Mouse (Mus musculus) midbrain, embryonic 14.5 days (tissue): ENCODE data around the gene Srsf1. TPM values are rescaled to one million over a fixed set of nuclear protein-coding genes. Genes with fewer than 3 reads are reported as not detected.

Source experiments
- ATAC-seq: fragments of 200-750 bp; cut with Nextera tagmentation; 2 replicates; pipeline ENCODE4 v1.8.0; 2017; ENCODE audit warnings: moderate number of reproducible peaks, moderate library complexity; ENCODE audit not compliant: low FRiP score, low TSS enrichment
- DNase-seq: peaks from one replicate; pipeline ENCODE4 v3.0.0-alpha.2; 2015
- H3K27ac ChIP-seq: fragments of 300-500 bp; sonication (generic); replicated peaks from 2 replicates; pipeline ENCODE4 v1.5.1; 2014; ENCODE audit warnings: mild to moderate bottlenecking, low read depth, low read length, moderate library complexity
- H3K27me3 ChIP-seq: fragments of 300-500 bp; sonication (generic); 2 replicates; pipeline ENCODE4 v1.6.1; 2014; ENCODE audit warnings: low read length, control low read depth, mixed read lengths; ENCODE audit not compliant: control insufficient read depth, insufficient read depth
- H3K36me3 ChIP-seq: fragments of 300-500 bp; sonication (generic); 2 replicates; pipeline ENCODE4 v1.6.1; 2014; ENCODE audit warnings: low read length, control low read depth; ENCODE audit not compliant: control insufficient read depth, insufficient read depth
- H3K4me1 ChIP-seq: fragments of 300-500 bp; sonication (generic); 2 replicates; pipeline ENCODE4 v1.6.1; 2014; ENCODE audit warnings: mild to moderate bottlenecking, antibody characterized with exemption, low read length, control low read depth; ENCODE audit not compliant: control insufficient read depth, insufficient read depth
- H3K4me2 ChIP-seq: fragments of 300-500 bp; sonication (generic); 2 replicates; pipeline ENCODE4 v1.6.1; 2014; ENCODE audit warnings: mild to moderate bottlenecking, low read length, moderate library complexity
- H3K4me3 ChIP-seq: fragments of 300-500 bp; sonication (generic); replicated peaks from 2 replicates; pipeline ENCODE4 v1.5.1; 2014; ENCODE audit warnings: low read depth, low read length
- H3K9ac ChIP-seq: fragments of 300-500 bp; sonication (generic); replicated peaks from 2 replicates; pipeline ENCODE4 v1.6.1; 2014; ENCODE audit warnings: mild to moderate bottlenecking, low read length, moderate library complexity
- H3K9me3 ChIP-seq: fragments of 300-500 bp; sonication (generic); 2 replicates; pipeline ENCODE4 v1.6.1; 2016; ENCODE audit warnings: low read length, control low read depth, mixed read lengths; ENCODE audit not compliant: control insufficient read depth
- WGBS: fragments of 180-500 bp; shearing (Covaris S2); extraction: QIAGEN DNeasy Blood & Tissue Kit; methylation state at CpG from one replicate; pipeline ENCODE4 v1.1.7; 2014; 5-methylcytosine and 5-hydroxymethylcytosine counted together
- polyA plus RNA-seq: library from polyadenylated mRNA; unstranded; fragments of >200 nt; fragmentation: Nextera tagmentation; extraction: Ambion mirVana; gene quantifications from 2 replicates; pipeline ENCODE4 v1.2.1, GENCODE M21; 2014

The Srsf1 gene
- 225 and 342 TPM in 2 replicates for polyA plus RNA-seq

DNA sequence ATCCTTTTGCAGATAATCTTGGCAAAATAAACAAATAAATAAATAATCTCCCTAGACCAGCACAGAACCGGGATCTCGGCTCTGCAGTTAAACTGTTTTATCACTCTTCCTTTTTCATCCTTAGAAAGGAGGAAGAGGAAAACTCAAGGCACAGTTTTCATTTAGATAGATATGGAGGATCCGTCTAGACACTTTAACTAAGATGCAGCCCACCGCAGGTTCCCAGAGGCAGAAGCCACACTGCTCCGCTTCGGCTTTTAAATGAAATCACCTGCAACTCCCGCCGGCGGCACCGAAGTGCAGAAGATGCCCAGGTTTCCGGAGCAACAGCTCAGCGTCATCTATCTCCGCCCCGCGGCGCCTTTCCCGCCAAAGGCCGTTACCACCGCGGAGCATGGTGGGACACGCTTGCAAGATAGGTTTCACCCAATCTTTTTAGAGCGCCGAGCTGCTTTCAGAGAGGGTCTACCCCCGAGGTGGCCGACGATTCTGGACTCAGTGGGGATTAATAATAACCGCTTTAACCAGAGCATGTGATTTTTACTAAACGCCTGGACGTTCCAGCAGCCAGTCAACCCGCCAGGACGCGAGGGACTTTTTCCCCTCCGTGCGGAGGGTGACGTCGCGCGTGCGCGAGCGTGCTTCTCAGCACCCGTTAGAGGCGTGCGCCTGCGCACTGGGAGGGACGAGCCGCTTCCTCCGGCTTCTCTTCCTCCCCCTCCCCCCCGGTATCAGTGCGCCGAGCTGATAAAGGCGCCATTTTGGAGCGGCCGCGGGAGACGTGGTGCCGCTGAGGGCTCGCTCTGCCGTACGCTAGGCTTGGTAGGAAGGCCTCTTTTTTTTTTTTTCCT is at the start of gene Srsf1:
Srsf1 (plus strand) TSS at position 430 of the 851 bp plus-strand sequence.
- Histone ChIP-seq H3K4me1 (peaks cover 35% of the 10 kb centered on the region), H3K27me3 (no peaks in the 10 kb centered on the region), H3K4me3 (peak within 1 kb of the TSS; percentile 98), H3K9ac (peak within 1 kb of the TSS; percentile 96), H3K9me3 (no peaks in the 10 kb centered on the region), H3K4me2 (peak within 1 kb of the TSS; percentile 74), H3K36me3 (peaks cover 28% of the 10 kb centered on the region), H3K27ac (peak within 1 kb of the TSS; percentile 99)
- ATAC-seq, result peak; percentile 91
- under 1% methylated on average over 60 of the region's 60 CpGs for WGBS
- peak; percentile 100 for DNase-seq

- Histone ChIP-seq H3K9ac (no peak overlapping the region), H3K27ac (no peak overlapping the region), H3K4me3 (no peak overlapping the region), H3K36me3 (0 out of 2 replicates have a peak, but pooled peaks cover 3% of the 10 kb centered on the region), H3K4me2 (no peak overlapping the region), H3K4me1 (no peaks in the 10 kb centered on the region), H3K27me3 (no peaks in the 10 kb centered on the region), H3K9me3 (no peaks in the 10 kb centered on the region)
- DNase-seq (no peak), ATAC-seq (no peak)
- WGBS, result 92% methylated on average over 5 of the region's 5 CpGs
Observed at GRCm38 (mm10) chr11:87999751-88000150, 47.4 kb upstream of the Srsf1 start.

DNA sequence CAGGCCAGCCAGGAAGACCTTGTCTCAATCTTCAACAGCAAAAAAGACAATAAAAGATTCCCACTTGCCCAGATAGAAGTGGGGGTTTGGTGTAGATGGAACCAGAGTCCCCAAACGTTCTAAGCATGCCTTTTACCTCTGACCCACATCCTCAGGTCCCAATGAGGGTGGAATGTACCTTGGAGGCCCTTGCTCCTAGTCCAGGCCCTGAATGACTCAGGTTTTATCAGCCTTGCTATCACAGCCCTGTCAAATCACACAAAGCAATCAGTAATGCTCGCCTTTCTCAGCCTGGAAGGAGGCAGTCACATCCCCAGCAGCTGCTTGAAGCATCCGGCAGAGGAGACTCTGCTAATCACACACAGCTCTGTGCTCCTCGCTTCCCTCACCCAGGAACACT is 44.4 kb upstream of the Srsf1 start:
- H3K4me2 ChIP-seq, result no peak overlapping the region
- ATAC-seq, result no peak
- no peaks in the 10 kb centered on the region for H3K27me3 ChIP-seq
- no peak overlapping the region for H3K4me3 ChIP-seq
- 76% methylated on average over 4 of the region's 4 CpGs for WGBS
- no peak overlapping the region for H3K9ac ChIP-seq
- no peaks in the 10 kb centered on the region for H3K9me3 ChIP-seq
- H3K36me3 ChIP-seq, result 0 out of 2 replicates have a peak, but pooled peaks cover 3% of the 10 kb centered on the region
- no peaks in the 10 kb centered on the region for H3K4me1 ChIP-seq
- no peak for DNase-seq
- H3K27ac ChIP-seq, result no peak overlapping the region

- no peak for ATAC-seq
- Histone ChIP-seq H3K27ac (no peak overlapping the region), H3K4me3 (no peak overlapping the region), H3K36me3 (0 out of 2 replicates have a peak, but pooled peaks cover 3% of the 10 kb centered on the region), H3K9me3 (no peaks in the 10 kb centered on the region), H3K4me1 (peaks cover under 1% of the 10 kb centered on the region; the same call in 1 of the 2 replicates), H3K9ac (no peak overlapping the region), H3K4me2 (no peak overlapping the region), H3K27me3 (no peaks in the 10 kb centered on the region)
- WGBS, result 70% methylated on average over 2 of the region's 2 CpGs
- DNase-seq, result no peak
Observed at GRCm38 (mm10) chr11:88004123-88004522, 43.0 kb upstream of the Srsf1 start.

- no peak overlapping the region for H3K4me2 ChIP-seq
- peaks cover 12% of the 10 kb centered on the region; the same call in 1 of the 2 replicates for H3K4me1 ChIP-seq
- no peaks in the 10 kb centered on the region for H3K36me3 ChIP-seq
- no peaks in the 10 kb centered on the region for H3K9me3 ChIP-seq
- H3K9ac ChIP-seq, result no peak overlapping the region
- H3K27me3 ChIP-seq, result no peaks in the 10 kb centered on the region
- ATAC-seq, result no peak
- no peak overlapping the region for H3K4me3 ChIP-seq
- 64% methylated on average over 1 of the region's 1 CpGs for WGBS
- no peak for DNase-seq
- H3K27ac ChIP-seq, result no peak overlapping the region
Observed at GRCm38 (mm10) chr11:88008641-88009040, 38.5 kb upstream of the Srsf1 start.

DNA sequence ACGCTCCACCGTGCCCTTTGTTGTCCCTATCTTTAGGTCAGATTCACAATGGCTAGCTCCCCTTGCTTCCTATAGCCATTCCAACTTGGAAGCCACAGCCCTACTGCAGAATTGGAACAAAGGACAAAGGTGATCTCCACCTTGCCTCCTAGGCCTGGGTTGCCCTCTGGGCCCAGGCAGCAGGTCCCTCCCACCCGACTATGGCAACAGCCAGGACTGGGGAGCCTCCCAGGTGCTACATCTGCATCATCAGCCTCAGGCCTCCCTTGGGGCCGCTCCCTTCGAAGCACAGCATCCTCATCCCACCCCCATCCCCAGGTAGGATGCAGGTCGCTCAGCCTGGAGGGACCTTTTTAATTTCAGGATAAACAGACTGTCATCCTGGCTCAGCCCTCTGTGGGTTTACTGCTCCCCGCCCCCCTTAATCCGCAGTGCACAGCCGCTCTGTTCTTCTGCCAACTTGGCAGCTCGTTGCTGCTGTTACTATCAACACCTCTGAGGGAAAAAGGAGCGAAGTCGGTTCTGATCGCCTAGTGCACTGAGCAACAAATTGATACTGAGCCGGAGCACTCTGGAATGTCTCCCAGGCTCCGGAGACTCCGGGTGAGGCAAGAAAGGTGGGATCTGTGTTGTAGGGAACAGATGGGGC is 37.5 kb upstream of the Srsf1 start:
- Histone ChIP-seq H3K27me3 (no peaks in the 10 kb centered on the region), H3K36me3 (no peaks in the 10 kb centered on the region), H3K4me1 (peaks cover 12% of the 10 kb centered on the region; the same call in 1 of the 2 replicates), H3K4me3 (0 out of 2 replicates have a peak overlapping the region, but pooled peaks have one; percentile 7), H3K9ac (peak overlapping the region; percentile 43), H3K4me2 (peak overlapping the region; percentile 47), H3K27ac (peak overlapping the region; percentile 63), H3K9me3 (no peaks in the 10 kb centered on the region)
- 22% methylated on average over 16 of the region's 16 CpGs for WGBS
- ATAC-seq (no peak), DNase-seq (peak; percentile 80)

DNA sequence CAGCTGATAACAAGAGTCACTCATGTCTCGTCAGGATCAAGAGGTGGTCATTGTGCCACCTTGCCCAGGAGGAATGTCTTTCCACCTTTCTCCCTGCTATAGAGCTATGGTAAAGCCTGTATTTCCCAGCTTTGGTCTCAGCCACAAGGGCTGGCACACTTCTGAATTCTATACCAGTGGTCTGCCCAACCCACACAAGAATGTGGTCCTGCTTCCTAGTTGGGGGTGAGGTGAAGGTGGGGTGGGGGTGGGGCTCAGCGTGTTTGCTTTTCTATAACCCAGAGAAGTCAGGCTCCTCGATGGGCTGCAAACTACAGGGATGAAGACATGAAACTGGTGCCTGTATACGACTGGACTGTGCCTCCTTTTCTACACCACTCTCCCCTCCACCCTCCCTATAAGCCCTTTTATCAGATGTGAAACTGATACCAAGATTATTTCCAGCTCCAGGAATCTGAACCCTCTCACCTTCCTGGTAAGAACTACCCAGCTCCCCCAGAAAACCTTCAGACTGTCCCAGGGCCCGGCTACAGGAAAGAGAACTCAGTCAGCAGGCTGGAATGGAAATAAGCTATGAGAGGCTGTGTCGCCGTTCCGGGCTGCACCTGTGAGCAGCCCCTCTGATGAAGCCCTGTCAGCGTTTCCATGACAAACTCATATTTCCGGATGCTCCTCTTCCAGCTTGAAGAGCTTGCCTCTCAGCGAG is 35.8 kb upstream of the Srsf1 start:
- Histone ChIP-seq H3K36me3 (no peaks in the 10 kb centered on the region), H3K4me1 (peaks cover 12% of the 10 kb centered on the region; the same call in 1 of the 2 replicates), H3K4me2 (no peak overlapping the region), H3K9ac (no peak overlapping the region), H3K4me3 (no peak overlapping the region), H3K27me3 (no peaks in the 10 kb centered on the region), H3K9me3 (no peaks in the 10 kb centered on the region), H3K27ac (no peak overlapping the region)
- DNase-seq (no peak), ATAC-seq (no peak)
- WGBS, result 79% methylated on average over 11 of the region's 11 CpGs

GRCm38 (mm10) chr11:88011914-88012419 is 35.2 kb upstream of the Srsf1 start:
- no peak overlapping the region for H3K9ac ChIP-seq
- H3K27me3 ChIP-seq, result no peaks in the 10 kb centered on the region
- no peak for DNase-seq
- H3K4me2 ChIP-seq, result no peak overlapping the region
- H3K4me1 ChIP-seq, result peaks cover 12% of the 10 kb centered on the region; the same call in 1 of the 2 replicates
- WGBS, result 91% methylated on average over 7 of the region's 7 CpGs
- no peak overlapping the region for H3K27ac ChIP-seq
- H3K4me3 ChIP-seq, result no peak overlapping the region
- ATAC-seq, result no peak
- no peaks in the 10 kb centered on the region for H3K9me3 ChIP-seq
- H3K36me3 ChIP-seq, result no peaks in the 10 kb centered on the region
